Mouse (Mus musculus) kidney, adult 18-20 months (tissue): ENCODE measurements at regions not wholly inside any gene's neighbourhood (a gene's known extent, or its start where the extent isn't known, plus 50 kb on each side); places are given as distances from the start of the nearest gene placed in this dataset.

Experiments used
- DNase-seq: peaks from one replicate; pipeline ENCODE4 v3.0.0; 2021

- DNase-seq = no peak
Observed at GRCm38 (mm10) chr13:99630356-99630755, 114.0 kb upstream of the Map1b start.

DNA sequence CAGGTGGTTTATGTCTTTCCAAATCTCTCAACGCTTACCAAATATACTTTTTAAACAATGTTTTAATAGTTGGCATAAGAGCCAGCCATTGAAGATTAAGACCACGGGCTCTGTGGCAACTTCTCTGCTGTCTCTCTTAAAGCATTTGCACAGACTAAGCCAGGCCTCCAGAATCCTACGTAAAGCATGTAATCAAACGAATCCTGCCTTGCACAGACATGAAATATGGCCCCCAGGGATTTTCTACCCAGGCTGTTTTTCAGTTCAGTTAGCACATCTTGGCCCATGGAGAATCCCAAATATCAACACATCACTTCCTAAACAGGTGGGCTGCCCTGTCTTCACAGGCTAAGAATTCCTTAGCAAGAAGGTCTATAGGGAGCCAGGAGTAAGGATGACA is 108.9 kb upstream of the Map1b start:
- DNase-seq = no peak

DNA sequence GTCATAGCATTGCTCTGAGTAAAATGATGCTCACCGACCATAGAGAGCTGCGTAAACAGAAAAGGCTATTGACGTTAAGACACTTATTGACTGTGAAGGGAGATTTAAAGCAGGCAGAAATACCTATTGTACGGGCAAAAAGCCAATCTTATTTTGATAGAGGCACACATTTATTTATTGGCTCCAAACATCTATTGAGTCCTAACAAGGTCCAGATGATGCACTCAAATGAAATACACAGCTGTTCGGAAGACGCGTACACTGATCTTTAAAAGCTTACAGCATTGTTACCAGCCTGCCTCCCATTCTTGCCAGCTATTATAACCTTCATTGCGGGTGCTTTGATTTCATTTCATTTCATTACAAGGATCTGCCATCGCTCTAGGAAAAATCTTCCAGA is 102.0 kb upstream of the Map1b start:
- no peak for DNase-seq

DNA sequence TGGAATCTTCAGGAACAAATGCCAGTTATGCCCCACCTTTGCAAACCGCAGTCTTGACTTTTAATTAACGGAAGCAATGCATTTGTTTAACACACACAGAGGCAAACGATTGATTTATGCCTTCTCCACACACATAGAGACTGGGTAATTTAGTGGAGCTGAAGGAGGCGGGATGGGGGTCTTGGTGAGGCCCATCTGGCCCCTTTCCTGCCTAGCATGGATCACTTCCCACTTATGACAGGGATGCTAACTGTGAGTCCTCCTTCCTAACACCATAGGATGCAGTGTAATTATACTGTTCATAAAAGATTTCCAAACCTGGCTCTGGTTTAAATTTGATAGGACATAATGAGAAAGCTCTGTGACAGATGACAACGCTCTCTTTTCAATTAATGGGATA is 101.1 kb upstream of the Map1b start:
- no peak for DNase-seq

- DNase-seq = no peak
Observed at GRCm38 (mm10) chr13:99611715-99612494, 95.6 kb upstream of the Map1b start.

GRCm38 (mm10) chr13:99610498-99610897 is 94.2 kb upstream of the Map1b start:
- peak; percentile 3 for DNase-seq

GRCm38 (mm10) chr13:99609151-99610146 is 93.1 kb upstream of the Map1b start:
- DNase-seq = no peak

- no peak for DNase-seq
Observed at GRCm38 (mm10) chr13:99608591-99608990, 92.3 kb upstream of the Map1b start.

DNA sequence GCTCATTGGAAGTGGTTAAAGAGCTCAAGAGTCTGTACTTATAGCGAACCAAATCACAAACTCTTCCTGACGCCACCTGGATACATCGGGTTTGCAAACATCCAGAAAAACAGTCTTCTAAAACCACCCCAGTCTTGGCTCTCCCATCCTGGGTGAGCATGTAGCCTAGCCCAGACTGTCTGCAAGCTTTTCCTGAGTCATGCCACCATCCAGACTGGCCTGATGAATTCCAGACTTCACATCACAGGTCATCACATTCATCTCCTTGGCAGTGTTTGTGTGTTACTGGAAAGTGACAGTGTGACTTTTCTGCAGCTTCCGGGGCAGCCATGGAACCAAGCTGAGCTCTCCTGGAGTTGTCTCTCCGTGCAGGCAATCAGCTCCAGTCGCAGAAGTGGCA is 90.9 kb upstream of the Map1b start:
- DNase-seq = no peak

- peak; percentile 3 for DNase-seq
Observed at GRCm38 (mm10) chr13:99606606-99606990, 90.3 kb upstream of the Map1b start.

GRCm38 (mm10) chr13:99605866-99606605 is 89.7 kb upstream of the Map1b start:
- DNase-seq = no peak

- no peak for DNase-seq
Observed at GRCm38 (mm10) chr13:99597891-99598290, 81.6 kb upstream of the Map1b start.

DNA sequence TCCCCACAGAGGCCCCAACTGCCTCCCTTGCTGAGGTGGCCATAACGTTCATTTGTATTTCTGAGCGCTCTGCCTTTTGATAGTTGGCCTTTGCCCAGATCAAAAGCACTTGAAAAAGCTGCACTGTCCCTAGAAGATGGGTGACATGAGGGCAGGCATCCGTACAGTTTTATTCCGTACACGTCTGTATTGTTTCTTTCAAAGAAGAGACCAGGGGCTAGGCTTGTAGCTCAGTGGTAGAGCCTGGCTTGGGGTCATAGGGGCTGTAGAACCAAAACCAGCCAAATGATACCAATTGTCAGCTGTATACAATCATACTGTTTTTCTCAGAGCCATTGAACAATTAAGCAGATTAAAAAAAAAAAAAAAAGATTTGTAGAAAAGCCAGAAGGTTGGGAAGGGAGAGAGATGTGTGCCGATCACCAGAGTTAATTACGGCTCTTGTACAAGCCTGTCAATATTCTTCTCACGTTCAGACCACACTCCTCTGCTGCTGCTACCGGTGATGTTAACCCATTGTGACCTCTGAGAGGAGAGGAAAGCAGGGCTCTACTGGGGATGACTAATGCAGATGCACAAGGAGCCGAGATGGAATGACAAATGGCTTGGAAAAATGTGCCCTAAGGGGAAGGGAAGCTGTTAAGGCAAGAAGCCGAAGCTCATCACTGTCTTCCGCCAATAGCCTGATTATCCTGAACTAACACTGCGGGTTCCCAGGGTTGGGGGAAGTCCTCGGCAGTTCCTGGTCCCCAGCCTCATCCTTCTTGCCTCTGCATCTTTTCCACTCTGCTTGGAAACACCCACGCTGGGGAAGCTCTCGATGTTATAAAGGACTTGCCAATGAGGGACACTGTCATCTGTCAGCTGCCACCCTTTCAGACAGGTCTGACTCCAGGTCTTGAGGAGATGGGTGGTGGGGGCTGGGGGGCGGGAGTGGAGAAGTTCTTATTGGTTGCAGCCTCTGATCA is 77.8 kb upstream of the Map1b start:
- DNase-seq = no peak

- no peak for DNase-seq
Observed at GRCm38 (mm10) chr13:99593243-99593635, 76.9 kb upstream of the Map1b start.

GRCm38 (mm10) chr13:99592596-99593242 is 76.4 kb upstream of the Map1b start:
- peak; percentile 57 for DNase-seq

- no peak for DNase-seq
Observed at GRCm38 (mm10) chr13:99588646-99589045, 72.3 kb upstream of the Map1b start.

- DNase-seq = no peak
Observed at GRCm38 (mm10) chr13:99583841-99584240, 67.5 kb upstream of the Map1b start.

DNA sequence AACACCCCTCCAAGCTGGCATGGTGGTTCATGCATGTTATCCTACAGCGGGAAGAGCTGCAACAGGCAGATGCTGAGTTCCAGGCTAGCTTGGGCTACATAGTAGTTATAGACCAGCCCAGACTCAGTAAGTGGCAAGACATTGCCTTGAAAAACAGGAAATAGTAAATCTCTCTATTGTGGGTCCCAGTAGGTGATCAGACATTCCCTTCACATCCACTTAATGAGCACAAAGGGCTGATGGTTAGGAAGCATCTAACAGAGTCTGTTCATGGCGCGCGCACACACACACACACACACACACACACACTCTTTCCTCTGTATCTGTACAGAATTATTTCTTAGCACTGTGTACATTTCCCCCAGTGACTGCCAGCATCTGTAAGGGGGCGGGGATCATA is 64.0 kb upstream of the Map1b start:
- DNase-seq = no peak

GRCm38 (mm10) chr13:99579596-99580175 is 63.3 kb upstream of the Map1b start:
- DNase-seq = no peak

DNA sequence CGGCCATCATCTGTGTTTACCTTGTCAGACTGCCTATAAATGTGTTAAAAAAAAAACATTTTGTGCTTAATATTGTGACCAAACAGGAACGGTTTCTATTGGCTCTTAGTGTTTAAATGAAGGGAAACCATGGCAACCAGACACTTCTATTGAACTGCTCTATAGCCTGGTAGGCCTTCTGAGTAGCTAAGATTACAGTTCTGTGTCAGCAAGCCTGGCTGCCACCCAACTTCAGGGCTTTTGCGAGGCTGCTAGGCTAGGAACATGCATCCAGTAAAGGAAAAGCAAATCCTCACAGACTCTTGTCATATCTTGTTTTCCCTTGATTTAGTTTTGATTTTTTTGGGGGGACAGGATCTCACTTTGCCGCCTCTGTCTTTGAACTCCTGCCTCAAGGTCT is 61.3 kb upstream of the Map1b start:
- DNase-seq = no peak

GRCm38 (mm10) chr13:99573021-99573420 is 56.7 kb upstream of the Map1b start:
- no peak for DNase-seq
